Comparison of ENCODE assay signal across 17 mouse cellular contexts in genomic region chr16:49708074-49708473, GRCm38 (mm10). TPM values are rescaled to one million over a fixed set of nuclear protein-coding genes. Genes with fewer than 3 reads are reported as not detected.
A peak's percentile ranks its signal among the peaks of the same experiment; 100 is the strongest.
DNase-seq lines count a peak whose midpoint lies in the region; ATAC-seq lines count a peak whose summit lies in the region.
"Had no signal": no experiment of that assay in that cellular context is flagged by ENCODE, and none has a peak within 500 bp of the region (broad histone marks: within the 10 kb centered on the region; RNA-seq: fewer than 3 reads in every experiment).

No protein-coding gene starts in this region.

- H3K4me1 ChIP-seq in megakaryocyte, embryonic 14.5 days = peaks cover 26% of the 10 kb centered on the region
- H3K4me1 ChIP-seq: heart, embryonic 13.5 days; neural tube, embryonic 12.5 days had no signal

- H3K9me3 ChIP-seq in megakaryocyte, embryonic 14.5 days = no peaks in the 10 kb centered on the region
- H3K9me3 ChIP-seq: heart, embryonic 13.5 days; neural tube, embryonic 12.5 days had no signal

- no peak for ATAC-seq in megakaryocyte, adult 5-6 weeks (ENCODE audit: poor library complexity, severe bottlenecking)
- ATAC-seq: forebrain, embryonic 14.5 days; hindbrain, embryonic 16.5 days had no signal

- H3K4me3 ChIP-seq in megakaryocyte, embryonic 14.5 days (replicated peaks) = peak overlapping the region; percentile 54
- H3K4me3 ChIP-seq: erythroblast, embryonic 14.5 days; heart, embryonic 13.5 days; neural tube, embryonic 12.5 days had no signal

- H3K36me3 ChIP-seq in megakaryocyte, embryonic 14.5 days (replicated peaks; ENCODE audit: low read length) = peaks cover 19% of the 10 kb centered on the region

- no peaks in the 10 kb centered on the region for H3K27me3 ChIP-seq in megakaryocyte, embryonic 14.5 days (replicated peaks)
- H3K27me3 ChIP-seq: heart, embryonic 13.5 days; neural tube, embryonic 12.5 days had no signal

- DNase-seq in T-cell, adult 2 months (ENCODE audit: low spot score) = peak; percentile 4
- DNase-seq in thymus, adult 18-20 months = peak; percentile 17 to 55
- no peak for DNase-seq in liver
- no peak for DNase-seq in cerebellum, adult 11 months
- no peak for DNase-seq in cerebellum, adult 9-11 months
- DNase-seq: adrenal gland, adult 2 months; heart, postnatal 4 days; kidney, adult 8-10 months; layer of hippocampus, postnatal 36 days; lung, adult 2 months had no signal

RNA-seq across cellular contexts. Expression of gene Ift57, which starts 9.0 kb away (rescaled TPM):
- 0.86 and 8.7 TPM in 2 replicates for polyA plus RNA-seq in megakaryocyte, embryonic 14.5 days (2012; ENCODE audit: insufficient read depth, low replicate concordance)
- 13.6 and 20.6 TPM in 2 replicates for total RNA-seq in megakaryocyte, adult 5-6 weeks (2015)
- total RNA-seq in megakaryocyte, adult 5-6 weeks (2017) = 21.9 and 24.9 TPM in 2 replicates

Comparison
In these comparisons a context has a peak if more than half of its experiments do, and no peak if none do; other contexts are left out.
1. DNase-seq: peak in T-cell, adult 2 months (single experiment) and thymus, adult 18-20 months (2 of 2); none in liver (single experiment), cerebellum, adult 11 months (single experiment) and cerebellum, adult 9-11 months (single experiment).